Mouse (Mus musculus) ovary, postnatal 36 days (tissue): ENCODE results near the gene Gnaz.

Experiments used
- DNase-seq: peaks from one replicate; pipeline ENCODE4 v3.0.0; 2022; ENCODE audit warnings: low spot score, mixed read lengths

Gene Gnaz

GRCm38 (mm10) chr10:74969266-74969665, 2.3 kb downstream of the Gnaz start:
- DNase-seq: no peak

GRCm38 (mm10) chr10:74973026-74973425, 6.0 kb downstream of the Gnaz start:
- DNase-seq: no peak

- no peak for DNase-seq
Measured at GRCm38 (mm10) chr10:74975626-74976025, 8.6 kb downstream of the Gnaz start.

GRCm38 (mm10) chr10:74976429-74976828, 9.5 kb downstream of the Gnaz start:
- DNase-seq: no peak

- DNase-seq: no peak
Measured at GRCm38 (mm10) chr10:74978056-74978455, 11.1 kb downstream of the Gnaz start.

GRCm38 (mm10) chr10:74981159-74981558, 14.2 kb downstream of the Gnaz start:
- DNase-seq: no peak

- no peak for DNase-seq
Measured at GRCm38 (mm10) chr10:74983176-74983575, 16.2 kb downstream of the Gnaz start.

- no peak for DNase-seq
Measured at GRCm38 (mm10) chr10:74987698-74988470, 20.9 kb downstream of the Gnaz start.

- no peak for DNase-seq
Measured at GRCm38 (mm10) chr10:74989814-74990213, 22.8 kb downstream of the Gnaz start.

- DNase-seq: no peak
Measured at GRCm38 (mm10) chr10:74990584-74991322, 23.8 kb downstream of the Gnaz start.

- DNase-seq: no peak
Measured at GRCm38 (mm10) chr10:74994863-74995262, 27.9 kb downstream of the Gnaz start.

- no peak for DNase-seq
Measured at GRCm38 (mm10) chr10:74995377-74995776, 28.4 kb downstream of the Gnaz start.

- DNase-seq: no peak
Measured at GRCm38 (mm10) chr10:75001391-75001790, 34.4 kb downstream of the Gnaz start.

- DNase-seq: no peak
Measured at GRCm38 (mm10) chr10:75004067-75004466, 37.1 kb downstream of the Gnaz start.

- DNase-seq: no peak
Measured at GRCm38 (mm10) chr10:75006889-75007662, 40.1 kb downstream of the Gnaz start.

- no peak for DNase-seq
Measured at GRCm38 (mm10) chr10:75010704-75011103, 43.7 kb downstream of the Gnaz start.

- DNase-seq: no peak
Measured at GRCm38 (mm10) chr10:75015465-75015864, 48.5 kb downstream of the Gnaz start.

- DNase-seq: no peak
Measured at GRCm38 (mm10) chr10:75016481-75016880, 49.5 kb downstream of the Gnaz start.

- no peak for DNase-seq
Measured at GRCm38 (mm10) chr10:75020271-75020670, 53.3 kb downstream of the Gnaz start.

GRCm38 (mm10) chr10:75021138-75021537, 54.2 kb downstream of the Gnaz start:
- peak; percentile 69 for DNase-seq

GRCm38 (mm10) chr10:75026491-75026890, 59.5 kb downstream of the Gnaz start:
- DNase-seq: no peak

- no peak for DNase-seq
Measured at GRCm38 (mm10) chr10:75028743-75029142, 61.8 kb downstream of the Gnaz start.

GRCm38 (mm10) chr10:75029677-75030076, 62.7 kb downstream of the Gnaz start:
- no peak for DNase-seq
